In the genomic region with DNA sequence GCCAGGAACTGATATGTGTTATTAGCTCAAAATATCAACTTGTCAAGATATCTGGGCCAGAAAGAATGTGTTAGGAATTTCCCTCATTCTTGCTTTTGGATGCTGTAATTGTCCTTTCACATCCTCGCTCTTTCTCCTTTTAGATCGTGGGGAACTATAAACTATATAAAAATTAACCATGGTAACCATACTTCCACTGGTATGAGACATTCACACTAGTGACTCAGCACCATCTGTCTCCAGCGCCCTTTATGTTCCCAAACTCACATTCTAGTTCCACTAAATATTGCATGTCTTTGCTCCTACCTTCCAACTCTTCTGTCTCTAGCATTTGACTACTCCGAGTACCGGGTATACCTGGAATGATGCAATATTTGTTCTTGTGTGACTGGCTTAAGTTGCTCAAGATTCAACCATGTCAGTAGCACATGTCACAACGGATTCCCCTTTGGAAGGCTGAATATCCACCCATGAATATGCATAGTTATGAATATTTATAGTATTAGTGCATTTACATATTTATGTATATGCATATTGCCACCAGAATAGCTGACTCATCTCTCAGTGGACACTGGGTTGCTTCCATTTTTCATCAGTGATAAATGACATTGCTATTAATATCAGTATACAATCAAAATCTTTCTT, we compare ENCODE assay signal across 14 mouse cellular contexts. TPM values are rescaled to one million over a fixed set of nuclear protein-coding genes. Genes with fewer than 3 reads are reported as not detected.
DNase-seq lines count a peak whose midpoint lies in the region; ATAC-seq and TF ChIP-seq lines count a peak whose summit lies in the region.
"Had no signal": no experiment of that assay in that cellular context is flagged by ENCODE, and none has a peak within 500 bp of the region (broad histone marks: within the 10 kb centered on the region; RNA-seq: fewer than 3 reads in every experiment).

No protein-coding gene starts in this region.

- H3K4me3 ChIP-seq in midbrain, embryonic 14.5 days (replicated peaks; ENCODE audit: low read depth, low read length): no peak overlapping the region
- no peak overlapping the region for H3K4me3 ChIP-seq in midbrain, postnatal 0 days (ENCODE audit: low read depth, low read length)
- no peak overlapping the region for H3K4me3 ChIP-seq in forebrain, embryonic 16.5 days (replicated peaks; ENCODE audit: low read length)
- no peak overlapping the region for H3K4me3 ChIP-seq in neural tube, embryonic 15.5 days (replicated peaks)

- 67% methylated on average over 6 of the region's 6 CpGs for WGBS in midbrain, embryonic 14.5 days
- WGBS in midbrain, postnatal 0 days: 68% methylated on average over 6 of the region's 6 CpGs
- 62% methylated on average over 6 of the region's 6 CpGs for WGBS in forebrain, embryonic 16.5 days
- WGBS in neural tube, embryonic 15.5 days: 82% methylated on average over 6 of the region's 6 CpGs

- H3K27me3 ChIP-seq in midbrain, embryonic 14.5 days (ENCODE audit: control insufficient read depth, insufficient read depth, low read length): no peaks in the 10 kb centered on the region
- H3K27me3 ChIP-seq in midbrain, postnatal 0 days (ENCODE audit: insufficient read depth, low read length): no peaks in the 10 kb centered on the region
- H3K27me3 ChIP-seq in forebrain, embryonic 16.5 days (replicated peaks; ENCODE audit: control insufficient read depth, insufficient read depth, low read length): no peaks in the 10 kb centered on the region
- no peaks in the 10 kb centered on the region for H3K27me3 ChIP-seq in neural tube, embryonic 15.5 days (replicated peaks)
- H3K27me3 ChIP-seq: Patski had no signal

- H3K9ac ChIP-seq in midbrain, embryonic 14.5 days (replicated peaks; ENCODE audit: low read length): no peak overlapping the region
- no peak overlapping the region for H3K9ac ChIP-seq in midbrain, postnatal 0 days (replicated peaks; ENCODE audit: low read length, poor library complexity, severe bottlenecking)
- H3K9ac ChIP-seq in forebrain, embryonic 16.5 days (replicated peaks; ENCODE audit: low read depth, low read length): no peak overlapping the region
- no peak overlapping the region for H3K9ac ChIP-seq in neural tube, embryonic 15.5 days (replicated peaks)
- H3K9ac ChIP-seq: liver, postnatal 0 days had no signal

- no peak overlapping the region for H3K4me2 ChIP-seq in midbrain, embryonic 14.5 days (ENCODE audit: low read length)
- no peak overlapping the region for H3K4me2 ChIP-seq in midbrain, postnatal 0 days (ENCODE audit: low read depth, low read length, poor library complexity, severe bottlenecking)
- no peak overlapping the region for H3K4me2 ChIP-seq in forebrain, embryonic 16.5 days (ENCODE audit: low read length)
- no peak overlapping the region for H3K4me2 ChIP-seq in neural tube, embryonic 15.5 days

- peak; percentile 61 for DNase-seq in midbrain, embryonic 14.5 days
- no peak for DNase-seq in midbrain, postnatal 0 days (ENCODE audit: low spot score)
- peak; percentile 80 to 82 for DNase-seq in left cerebral cortex, adult 18-20 months (ENCODE audit: low spot score in 2 of 2)
- DNase-seq in right cerebral cortex, postnatal 36 days (ENCODE audit: low spot score in 2 of 2): peak; percentile 82 to 85
- DNase-seq in adrenal gland, adult 2 months: no peak
- DNase-seq: adrenal gland, adult 8-10 months; cerebellum, adult 8-10 months; kidney, adult 2 months; liver, postnatal 0 days; thymus, postnatal 14 days had no signal

- H3K27ac ChIP-seq in midbrain, embryonic 14.5 days (replicated peaks; ENCODE audit: low read depth, low read length): 0 out of 2 replicates have a peak overlapping the region, but pooled peaks have one; percentile 26
- H3K27ac ChIP-seq in midbrain, postnatal 0 days (ENCODE audit: low read depth, low read length): no peak overlapping the region
- peak overlapping the region; percentile 79 for H3K27ac ChIP-seq in forebrain, embryonic 16.5 days (ENCODE audit: low read length)
- no peak overlapping the region for H3K27ac ChIP-seq in neural tube, embryonic 15.5 days (replicated peaks)

- no peak for TF ChIP-seq CTCF in midbrain, postnatal 0 days (IDR thresholded peaks at IDR 0.05)

- H3K4me1 ChIP-seq in midbrain, embryonic 14.5 days (ENCODE audit: control insufficient read depth, insufficient read depth, low read length): peaks cover 8% of the 10 kb centered on the region; the same call in 1 of the 2 replicates
- H3K4me1 ChIP-seq in midbrain, postnatal 0 days (ENCODE audit: insufficient read depth, low read length): peaks cover 3% of the 10 kb centered on the region; the same call in 1 of the 2 replicates
- H3K4me1 ChIP-seq in forebrain, embryonic 16.5 days (replicated peaks; ENCODE audit: control insufficient read depth, insufficient read depth, low read length): peaks cover 23% of the 10 kb centered on the region
- peaks cover 11% of the 10 kb centered on the region for H3K4me1 ChIP-seq in neural tube, embryonic 15.5 days

- H3K9me3 ChIP-seq in midbrain, embryonic 14.5 days (ENCODE audit: control insufficient read depth, low read length): no peaks in the 10 kb centered on the region
- H3K9me3 ChIP-seq in midbrain, postnatal 0 days (ENCODE audit: low read length): no peaks in the 10 kb centered on the region
- no peaks in the 10 kb centered on the region for H3K9me3 ChIP-seq in forebrain, embryonic 16.5 days (ENCODE audit: control insufficient read depth, low read length)
- no peaks in the 10 kb centered on the region for H3K9me3 ChIP-seq in neural tube, embryonic 15.5 days (replicated peaks)

- H3K36me3 ChIP-seq in midbrain, embryonic 14.5 days (ENCODE audit: control insufficient read depth, insufficient read depth, low read length): no peaks in the 10 kb centered on the region
- no peaks in the 10 kb centered on the region for H3K36me3 ChIP-seq in midbrain, postnatal 0 days (ENCODE audit: insufficient read depth, low read length)
- no peaks in the 10 kb centered on the region for H3K36me3 ChIP-seq in forebrain, embryonic 16.5 days (ENCODE audit: control insufficient read depth, insufficient read depth)
- no peaks in the 10 kb centered on the region for H3K36me3 ChIP-seq in neural tube, embryonic 15.5 days

- ATAC-seq in midbrain, embryonic 14.5 days (ENCODE audit: low FRiP score, low TSS enrichment): peak; percentile 53
- no peak for ATAC-seq in midbrain, postnatal 0 days (ENCODE audit: low FRiP score)
- ATAC-seq in forebrain, embryonic 16.5 days: no peak
- ATAC-seq in neural tube, embryonic 15.5 days (ENCODE audit: low FRiP score): no peak
- ATAC-seq: liver, postnatal 0 days; Patski had no signal

RNA-seq across cellular contexts. Expression of a gene that starts 51.7 kb away (rescaled TPM):
- polyA plus RNA-seq in midbrain, embryonic 14.5 days (2014; fragmentation: Nextera tagmentation; extraction: Ambion mirVana): 72.4 and 81.5 TPM in 2 replicates
- total RNA-seq in midbrain, postnatal 0 days (2014; rRNA removed): 79.5 and 84.9 TPM in 2 replicates
- polyA plus RNA-seq in midbrain, postnatal 0 days (2015; fragmentation: Nextera tagmentation; extraction: Ambion mirVana): 27.7 and 36.1 TPM in 2 replicates
- polyA plus RNA-seq in forebrain, embryonic 16.5 days (2015; fragmentation: Nextera tagmentation; extraction: Ambion mirVana): 79.8 and 92.6 TPM in 2 replicates
- total RNA-seq in left cerebral cortex, adult 18-20 months (2021): 100 to 1,000 TPM; 284 to 324 TPM
- total RNA-seq in adrenal gland, adult 2 months (2021): 100 to 1,000 TPM; 131 to 138 TPM
- polyA plus RNA-seq in adrenal gland, adult 2 months (2012; rRNA removed): 61.1 and 73.9 TPM in 2 replicates
- polyA plus RNA-seq in neural tube, embryonic 15.5 days (2015; fragmentation: Nextera tagmentation; extraction: Ambion mirVana): 43.4 and 48.8 TPM in 2 replicates
- total RNA-seq: granulocyte monocyte progenitor cell, adult 5-6 weeks had no signal

Comparison
In these comparisons a context has a peak if more than half of its experiments do, and no peak if none do; other contexts are left out.
1. DNase-seq: peak in midbrain, embryonic 14.5 days (single experiment), left cerebral cortex, adult 18-20 months (2 of 2) and right cerebral cortex, postnatal 36 days (2 of 2); none in midbrain, postnatal 0 days (single experiment) and adrenal gland, adult 2 months (single experiment).
2. H3K27ac ChIP-seq: peak in midbrain, embryonic 14.5 days (single experiment) and forebrain, embryonic 16.5 days (single experiment); none in midbrain, postnatal 0 days (single experiment) and neural tube, embryonic 15.5 days (single experiment).